Mouse (Mus musculus): ENCODE measurements around the gene Mrto4. TPM values are rescaled to one million over a fixed set of nuclear protein-coding genes. Genes with fewer than 3 reads are reported as not detected.

Mrto4 gene
- total RNA-seq, 2 experiments from 2014 or later, result 55.0 to 56.4 TPM

Small RNA genes within 50 kb of the gene (microRNA-seq; reads per million reads assigned to microRNA genes)
- gene Gm24245, result not detected
- 1.4 reads per million for gene Gm25732

Other genes with a start within 250 kb of the Mrto4 start
- gene Minos1, start 221.5 kb downstream of the Mrto4 start, total RNA-seq (2021), result 100 to 1,000 TPM; 572 to 632 TPM
- 100 to 1,000 TPM; 323 to 342 TPM for gene Capzb, start 159.7 kb downstream of the Mrto4 start, total RNA-seq (2021)
- gene Pqlc2, start 41.9 kb downstream of the Mrto4 start, total RNA-seq (2021), result 1 to 10 TPM; 8.0 to 8.7 TPM
- 10 to 100 TPM; 65.6 to 67.0 TPM for gene Akr7a5, start 41.8 kb downstream of the Mrto4 start, total RNA-seq (2021)
- gene Emc1, start within 50 bp of the Mrto4 start, total RNA-seq (2021), result 10 to 100 TPM; 37.2 to 47.6 TPM
- 100 to 1,000 TPM; 104 to 136 TPM for gene Ubr4, start within 50 bp of the Mrto4 start, total RNA-seq (2021)
- 10 to 100 TPM; 16.4 to 17.5 TPM for gene Iffo2, start 178.0 kb upstream of the Mrto4 start, total RNA-seq (2021)

Measured in adrenal gland, postnatal 10 days (tissue).